Mouse (Mus musculus) brain, embryonic 18.5 days (tissue): ENCODE data around the gene Tecpr2.
A peak's percentile ranks its signal among the peaks of the same experiment; 100 is the strongest.
"Not testable (repeated sequence)": the region's sequence is repeated elsewhere in the genome, so short reads cannot be mapped to it uniquely, and the experiment has no call there.

Source experiments
- DNase-seq: peaks from one replicate; pipeline ENCODE4 v3.0.0-alpha.2; 2012; ENCODE audit warnings: low read depth, low spot score

Tecpr2 gene

DNA sequence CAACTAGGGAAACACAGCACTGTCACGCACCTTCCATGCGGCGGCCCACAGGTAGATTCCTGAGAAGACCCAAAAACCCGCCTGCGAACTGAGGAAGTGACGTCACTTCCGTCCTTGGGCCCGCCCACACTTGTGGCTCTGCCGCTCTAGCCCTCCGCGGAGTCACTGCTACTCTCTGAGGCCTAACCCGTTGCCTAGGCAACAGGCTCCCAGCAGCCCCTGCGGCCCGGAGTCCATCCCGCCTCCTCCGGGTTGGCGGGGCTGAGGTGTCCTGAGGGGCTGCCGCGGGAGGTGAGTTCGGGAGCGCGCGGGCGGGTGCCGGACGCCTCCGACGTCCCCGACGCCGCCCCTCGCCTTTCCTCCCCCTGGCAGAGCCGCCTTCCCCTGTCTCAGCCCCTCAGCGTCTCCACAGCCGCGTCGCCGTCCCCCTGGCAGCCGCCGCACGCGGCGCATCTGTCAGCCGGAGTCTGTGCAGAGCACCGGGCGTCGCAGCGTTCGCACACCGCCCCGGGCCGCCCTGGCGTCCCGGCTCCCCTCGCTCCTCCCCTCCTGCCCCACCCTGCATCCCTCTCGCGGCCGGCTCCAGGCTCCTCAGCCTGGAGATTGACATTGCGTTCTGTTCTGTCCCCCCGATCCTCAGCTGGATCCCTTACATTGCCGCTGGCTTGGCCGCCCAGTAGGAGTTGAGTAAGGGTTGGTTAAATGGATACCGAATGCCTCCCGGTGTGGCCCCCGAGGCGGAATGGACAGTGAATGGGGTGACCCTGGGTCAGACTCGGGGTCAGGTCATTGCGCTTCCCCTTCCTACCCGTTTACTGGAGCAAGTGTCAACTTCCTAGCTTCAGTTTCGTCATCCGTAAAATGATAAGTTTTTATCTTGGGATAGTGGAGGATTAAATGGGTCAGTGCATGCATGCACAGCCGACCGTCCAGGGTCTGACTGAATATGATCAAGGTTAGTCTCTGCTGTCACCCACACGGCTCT is at the start of gene Tecpr2, which contains the start of gene Cinp:
TSS of gene Tecpr2 (plus strand) at position 229 of the 985 bp plus-strand sequence.
TSS of gene Cinp (minus strand) at position 110 of the 985 bp plus-strand sequence.
- peak; percentile 96 for DNase-seq

GRCm38 (mm10) chr12:110840348-110841198 is 48.5 kb upstream of the Tecpr2 start, which contains the start of gene Mok:
Mok (minus strand) TSS chr12:110840939.
- peak; percentile 85 for DNase-seq

- DNase-seq = no peak
Measured at GRCm38 (mm10) chr12:110841731-110842493, 47.2 kb upstream of the Tecpr2 start.

GRCm38 (mm10) chr12:110843194-110844048 is 45.6 kb upstream of the Tecpr2 start:
- DNase-seq = no peak

- DNase-seq = no peak
Measured at GRCm38 (mm10) chr12:110844227-110845130, 44.6 kb upstream of the Tecpr2 start.

DNA sequence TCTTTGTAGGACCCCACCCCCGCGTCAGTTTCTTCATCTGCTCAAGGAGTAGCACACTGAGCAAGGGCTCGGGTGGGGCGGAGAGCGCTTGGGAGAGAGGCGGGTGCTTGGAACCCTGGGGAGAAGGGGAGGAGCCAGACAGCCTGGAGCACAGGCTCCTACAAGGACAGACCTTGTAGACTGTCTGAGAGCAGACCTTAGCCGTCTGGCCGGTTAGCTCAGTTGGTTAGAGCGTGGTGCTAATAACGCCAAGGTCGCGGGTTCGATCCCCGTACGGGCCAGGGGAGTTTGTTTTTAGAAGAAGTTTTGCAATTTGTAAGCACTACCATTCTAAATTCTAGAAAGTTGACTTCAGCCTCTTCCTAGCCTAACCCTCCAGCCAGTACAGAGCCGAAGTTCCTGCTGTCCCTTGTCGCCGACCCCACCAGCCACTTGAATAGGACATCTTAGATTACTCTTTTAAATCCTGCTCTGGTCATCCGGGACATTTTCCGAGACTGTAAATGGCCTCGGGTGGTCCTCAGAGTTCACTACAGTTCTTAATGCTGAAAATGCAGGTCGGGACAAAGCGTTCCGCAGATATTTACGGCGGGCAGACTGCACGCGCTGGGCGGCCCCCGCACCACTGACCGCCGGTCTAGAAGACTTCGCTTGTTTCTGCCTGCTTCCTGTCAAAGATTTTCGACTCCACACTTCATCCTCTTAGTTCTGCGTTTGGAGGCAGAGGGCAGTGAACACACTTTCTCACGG is 43.8 kb upstream of the Tecpr2 start:
- no peak for DNase-seq

DNA sequence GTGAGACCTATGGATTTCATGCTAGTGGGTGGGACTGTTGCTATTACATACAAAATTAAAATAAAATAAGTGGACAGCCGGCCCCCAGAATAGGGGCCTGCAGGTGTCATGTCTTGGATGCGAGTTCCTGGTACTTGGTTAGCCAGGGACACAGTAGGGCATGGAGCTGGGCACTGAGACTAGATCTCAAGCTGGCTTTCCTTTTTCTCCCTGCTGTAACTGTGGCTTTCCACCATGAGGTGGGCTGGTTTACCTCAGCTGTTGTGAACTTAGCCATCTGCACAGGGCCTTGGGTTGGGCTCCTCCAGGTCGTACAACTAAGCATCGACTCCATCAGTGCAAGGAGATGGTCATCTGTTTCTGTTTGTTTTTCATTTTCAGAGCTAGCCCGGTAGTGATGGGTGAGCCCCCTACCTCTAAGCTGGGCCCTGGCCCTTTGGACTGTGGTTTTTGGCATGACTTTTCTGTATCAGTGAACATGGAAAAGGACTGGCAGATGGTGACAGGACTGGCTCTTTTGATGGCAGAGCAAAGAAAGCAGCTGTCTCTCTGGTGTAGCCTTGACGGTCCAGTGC is 42.8 kb upstream of the Tecpr2 start:
- no peak for DNase-seq

DNA sequence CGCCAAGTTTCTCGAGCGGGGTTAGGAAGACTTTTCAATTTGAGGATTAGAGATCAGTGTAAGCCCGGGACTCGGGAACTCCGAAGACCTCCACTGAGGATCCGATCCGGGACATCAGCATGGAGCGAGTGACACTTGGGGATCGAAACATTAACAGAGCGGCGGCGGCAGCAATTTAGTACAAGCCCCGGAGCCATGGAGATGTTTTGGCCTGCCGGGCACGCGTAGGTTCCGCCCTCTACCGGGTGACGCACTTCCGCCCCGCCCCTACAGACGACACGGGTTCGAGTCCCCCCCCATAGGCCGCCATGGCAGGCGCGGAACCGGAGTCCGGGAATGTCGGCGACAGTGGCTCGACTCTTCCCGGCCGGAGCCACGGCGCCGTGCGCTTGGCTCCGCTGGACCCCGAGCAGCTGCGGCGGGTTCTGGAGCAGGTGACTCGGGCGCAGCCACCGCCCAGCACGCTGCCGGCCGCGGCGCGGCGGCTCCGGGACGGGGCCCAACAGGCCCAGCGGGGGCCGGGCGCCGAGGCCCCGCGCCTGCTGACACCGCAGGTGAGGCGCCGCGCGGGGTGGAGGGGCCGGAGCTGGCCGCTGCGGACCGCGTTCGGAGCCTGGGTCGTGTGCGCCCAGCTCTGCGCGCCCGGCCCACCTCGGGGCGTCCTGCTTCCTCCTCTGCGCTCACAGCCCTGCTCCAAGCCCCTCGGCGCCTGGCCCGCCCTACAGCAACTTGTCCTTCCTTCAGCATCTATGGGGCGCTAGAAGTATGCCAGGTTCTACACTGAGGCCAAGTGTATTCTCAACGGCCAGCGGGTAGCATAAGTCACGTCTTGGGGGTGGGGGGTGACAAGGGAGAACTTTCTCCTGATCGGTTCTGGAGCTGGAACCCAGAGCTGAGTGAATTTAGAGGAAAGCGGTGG is 38.8 kb upstream of the Tecpr2 start, which contains the start of gene Zfp839:
TSS of gene Zfp839 (plus strand) at position 244 of the 919 bp plus-strand sequence.
- no peak for DNase-seq

DNA sequence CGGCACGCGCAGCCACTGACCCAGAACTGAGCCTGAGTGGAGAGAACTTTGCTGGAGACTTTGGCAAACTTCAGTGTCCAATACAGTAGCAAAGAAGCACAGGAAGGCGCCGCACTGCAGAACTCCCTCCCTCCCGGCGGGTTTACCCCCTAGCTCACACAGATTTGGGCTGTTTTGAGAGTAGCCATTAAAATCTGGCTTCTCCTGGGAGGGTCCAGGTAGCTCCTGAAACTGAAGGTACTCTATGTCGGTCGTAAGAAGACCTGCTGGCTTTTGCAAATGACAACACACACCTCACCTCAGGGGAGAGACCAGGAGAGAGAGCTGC is 38.2 kb upstream of the Tecpr2 start:
- no peak for DNase-seq

GRCm38 (mm10) chr12:110851414-110851813 is 37.6 kb upstream of the Tecpr2 start:
- no peak for DNase-seq

GRCm38 (mm10) chr12:110851923-110852322 is 37.1 kb upstream of the Tecpr2 start:
- DNase-seq = no peak

DNA sequence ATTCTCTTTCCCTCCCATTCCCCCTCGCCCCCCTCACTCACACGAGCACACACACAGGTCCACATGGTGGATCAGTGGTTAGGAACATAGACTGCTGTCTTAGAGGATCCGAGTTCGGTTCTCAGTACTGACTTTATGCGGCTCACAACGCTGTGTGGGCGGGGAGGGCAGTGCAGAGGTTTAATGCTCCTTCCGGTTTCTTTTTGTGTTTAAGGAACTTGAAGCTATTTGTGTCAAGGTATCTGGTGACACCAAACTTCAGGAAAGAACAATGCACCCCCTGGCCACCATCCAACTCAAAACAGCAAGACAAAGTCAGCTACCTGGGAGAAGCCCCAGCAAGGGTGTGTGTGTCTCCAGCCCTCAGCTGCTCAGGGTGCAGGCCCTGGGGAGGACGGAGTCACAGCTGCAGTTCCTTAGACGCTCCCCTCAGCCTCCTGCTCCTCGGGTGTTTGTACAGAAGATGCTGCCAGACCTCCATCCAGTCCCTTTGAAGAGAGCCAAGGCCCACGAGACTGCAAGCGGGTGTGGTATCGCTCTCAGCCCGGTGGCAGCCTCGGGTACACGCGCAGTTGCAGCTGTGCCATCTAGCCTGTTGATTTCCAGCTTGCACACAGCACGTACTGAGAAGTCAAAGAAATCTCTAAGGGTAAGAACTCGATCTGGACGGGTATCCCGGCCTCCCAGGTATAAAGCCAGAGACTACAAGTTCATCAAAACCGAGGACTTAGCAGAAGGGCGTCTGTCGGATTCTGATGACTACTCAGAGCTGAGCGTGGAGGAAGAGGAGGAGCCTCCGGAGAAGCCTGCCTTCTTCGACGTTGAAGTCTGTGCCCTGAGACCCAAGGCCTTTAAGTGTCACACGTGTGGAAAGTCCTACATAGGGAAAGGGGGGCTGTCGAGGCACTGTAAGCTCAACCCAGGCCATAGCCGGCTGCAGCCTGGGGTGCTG is 34.0 kb upstream of the Tecpr2 start:
- no peak for DNase-seq

DNA sequence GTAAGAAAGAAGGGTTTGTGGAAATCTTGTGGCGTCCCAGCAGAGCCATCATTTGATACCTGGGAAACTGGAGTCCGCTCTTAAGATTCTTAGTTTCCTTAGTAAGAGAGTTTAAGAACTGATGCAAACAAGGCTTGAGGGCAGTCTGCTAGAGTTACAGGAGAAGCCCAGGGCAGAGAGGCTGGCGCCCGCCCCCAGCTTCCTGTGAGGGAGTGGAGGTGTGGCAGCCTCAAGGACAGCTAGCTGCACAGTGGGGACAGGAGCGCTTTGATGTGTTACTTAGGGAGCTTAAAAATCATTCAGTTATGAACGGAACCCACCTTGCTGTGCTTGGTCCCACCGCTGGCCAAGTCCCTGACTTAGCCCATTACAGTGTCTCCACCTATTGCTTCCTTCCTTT is 31.9 kb upstream of the Tecpr2 start:
- no peak for DNase-seq

DNA sequence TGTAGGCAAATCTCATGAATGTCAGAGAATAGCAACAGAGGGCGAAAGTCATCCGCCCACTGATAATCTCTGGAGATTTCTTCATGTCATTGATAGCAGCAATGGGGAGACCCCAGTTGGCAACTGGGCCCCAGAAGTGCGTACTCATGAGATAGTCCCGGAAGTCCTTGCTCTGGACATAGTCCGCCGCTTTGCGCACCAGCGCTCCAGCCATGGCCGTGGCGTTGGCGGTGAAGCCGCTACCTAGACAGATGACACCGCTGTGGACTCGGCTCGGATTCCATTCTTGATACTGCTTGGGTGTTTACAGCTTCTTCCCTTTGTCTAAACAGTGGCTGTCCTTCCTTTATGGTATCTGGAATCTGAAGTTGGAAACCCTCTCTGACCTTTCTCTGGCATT is 30.4 kb upstream of the Tecpr2 start:
- DNase-seq = not testable (repeated sequence)

GRCm38 (mm10) chr12:110860293-110860692 is 28.8 kb upstream of the Tecpr2 start:
- no peak for DNase-seq

DNA sequence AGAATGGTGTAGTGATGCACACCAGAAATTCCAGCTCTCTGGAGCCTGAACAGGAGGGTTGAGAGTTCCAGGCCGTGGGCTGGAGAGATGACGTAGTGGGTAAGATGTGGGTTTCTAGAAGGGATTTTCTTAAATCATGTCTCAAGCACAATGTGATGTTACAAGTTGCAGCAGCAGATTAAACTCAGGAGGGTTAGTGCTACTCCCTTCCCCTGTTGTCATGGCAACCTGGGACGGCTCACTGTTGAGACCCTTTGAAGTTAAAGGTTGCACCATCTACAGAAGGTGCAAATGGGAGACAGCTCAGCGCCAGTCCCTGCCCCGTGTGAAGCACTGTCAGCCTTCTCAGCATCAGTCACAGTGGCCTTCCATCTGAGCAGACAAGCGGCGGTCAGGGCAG is 27.8 kb upstream of the Tecpr2 start:
- no peak for DNase-seq
